Mouse (Mus musculus): ENCODE measurements around the gene Scnn1g.

GRCm38 (mm10) chr7:121685140-121685984 lies 48.9 kb upstream of the Scnn1g start:
- TF ChIP-seq GATA1 (IDR thresholded peaks at IDR 0.05; ENCODE audit: borderline replicate concordance, low read length): no peak
- TF ChIP-seq FLI1 (IDR thresholded peaks at IDR 0.05; ENCODE audit: low read length): no peak
